ENCODE assay signal across 15 mouse cellular contexts in genomic region chr7:113798605-113799255, GRCm38 (mm10). TPM values are rescaled to one million over a fixed set of nuclear protein-coding genes. Genes with fewer than 3 reads are reported as not detected.
DNase-seq lines count a peak whose midpoint lies in the region; ATAC-seq lines count a peak whose summit lies in the region.
"Had no signal": no experiment of that assay in that cellular context is flagged by ENCODE, and none has a peak within 500 bp of the region (broad histone marks: within the 10 kb centered on the region; RNA-seq: fewer than 3 reads in every experiment).

No protein-coding gene starts in this region.

- H3K4me3 ChIP-seq in hindbrain, embryonic 14.5 days (replicated peaks; ENCODE audit: low read length): no peak overlapping the region
- no peak overlapping the region for H3K4me3 ChIP-seq in hindbrain, embryonic 13.5 days
- no peak overlapping the region for H3K4me3 ChIP-seq in neural tube, embryonic 13.5 days
- H3K4me3 ChIP-seq: limb, embryonic 13.5 days; midbrain, embryonic 12.5 days; myocyte had no signal

- intact Hi-C loops in left cerebral cortex, postnatal 4 days (cut with DNase I): no loop called here

- no peaks in the 10 kb centered on the region for H3K4me1 ChIP-seq in hindbrain, embryonic 14.5 days (replicated peaks; ENCODE audit: control insufficient read depth, insufficient read depth, low read length)
- H3K4me1 ChIP-seq in hindbrain, embryonic 13.5 days (replicated peaks): no peaks in the 10 kb centered on the region
- H3K4me1 ChIP-seq in neural tube, embryonic 13.5 days (replicated peaks): no peaks in the 10 kb centered on the region
- H3K4me1 ChIP-seq: limb, embryonic 13.5 days; midbrain, embryonic 12.5 days had no signal

- DNase-seq in hindbrain, embryonic 14.5 days (ENCODE audit: low spot score): peak; percentile 34
- no peak for DNase-seq in neural tube, embryonic 10.5 days (ENCODE audit: extremely low spot score, low spot score)
- peak; percentile 28 for DNase-seq in brain, embryonic 18.5 days (ENCODE audit: low read depth, low spot score)
- peak; percentile 15 for DNase-seq in left cerebral cortex, postnatal 4 days
- DNase-seq in kidney, adult 11 months: no peak
- no peak for DNase-seq in adrenal gland, adult 2 months
- DNase-seq: adrenal gland, postnatal 25 days; cerebellum, postnatal 14 days; lung, postnatal 36 days; thymus, postnatal 4 days had no signal

- no peaks in the 10 kb centered on the region for H3K9me3 ChIP-seq in hindbrain, embryonic 14.5 days (ENCODE audit: control insufficient read depth, low read length)
- no peaks in the 10 kb centered on the region for H3K9me3 ChIP-seq in hindbrain, embryonic 13.5 days
- H3K9me3 ChIP-seq in neural tube, embryonic 13.5 days: no peaks in the 10 kb centered on the region
- H3K9me3 ChIP-seq: limb, embryonic 13.5 days; midbrain, embryonic 12.5 days had no signal

- H3K9ac ChIP-seq in hindbrain, embryonic 14.5 days: no peak overlapping the region
- no peak overlapping the region for H3K9ac ChIP-seq in hindbrain, embryonic 13.5 days
- no peak overlapping the region for H3K9ac ChIP-seq in neural tube, embryonic 13.5 days
- H3K9ac ChIP-seq: limb, embryonic 13.5 days; midbrain, embryonic 12.5 days had no signal

- no peaks in the 10 kb centered on the region for H3K27me3 ChIP-seq in hindbrain, embryonic 14.5 days (ENCODE audit: control insufficient read depth, insufficient read depth, low read length)
- H3K27me3 ChIP-seq in hindbrain, embryonic 13.5 days: no peaks in the 10 kb centered on the region
- H3K27me3 ChIP-seq in neural tube, embryonic 13.5 days: no peaks in the 10 kb centered on the region
- H3K27me3 ChIP-seq: limb, embryonic 13.5 days; midbrain, embryonic 12.5 days had no signal

- no peak overlapping the region for H3K4me2 ChIP-seq in hindbrain, embryonic 14.5 days (replicated peaks)
- H3K4me2 ChIP-seq in hindbrain, embryonic 13.5 days: no peak overlapping the region
- H3K4me2 ChIP-seq in neural tube, embryonic 13.5 days: no peak overlapping the region
- H3K4me2 ChIP-seq: limb, embryonic 13.5 days; midbrain, embryonic 12.5 days had no signal

- no peak overlapping the region for H3K27ac ChIP-seq in hindbrain, embryonic 14.5 days
- H3K27ac ChIP-seq in hindbrain, embryonic 13.5 days: no peak overlapping the region
- H3K27ac ChIP-seq in neural tube, embryonic 13.5 days (replicated peaks): no peak overlapping the region
- H3K27ac ChIP-seq: limb, embryonic 13.5 days; midbrain, embryonic 12.5 days had no signal

- 84% methylated on average over 6 of the region's 6 CpGs for WGBS in hindbrain, embryonic 14.5 days
- 87% methylated on average over 6 of the region's 6 CpGs for WGBS in hindbrain, embryonic 13.5 days
- WGBS in neural tube, embryonic 13.5 days: 83% methylated on average over 6 of the region's 6 CpGs

- ATAC-seq in hindbrain, embryonic 14.5 days (ENCODE audit: low FRiP score): peak; percentile 57; the same call in 1 of the 2 replicates
- ATAC-seq in hindbrain, embryonic 13.5 days (ENCODE audit: low FRiP score): no peak
- ATAC-seq in neural tube, embryonic 13.5 days (ENCODE audit: low read depth): peak; percentile 40; the same call in 1 of the 2 replicates

- no peaks in the 10 kb centered on the region for H3K36me3 ChIP-seq in hindbrain, embryonic 14.5 days (replicated peaks; ENCODE audit: control insufficient read depth, insufficient read depth)
- H3K36me3 ChIP-seq in hindbrain, embryonic 13.5 days: no peaks in the 10 kb centered on the region
- H3K36me3 ChIP-seq in neural tube, embryonic 13.5 days: no peaks in the 10 kb centered on the region
- H3K36me3 ChIP-seq: limb, embryonic 13.5 days; midbrain, embryonic 12.5 days had no signal

RNA-seq across cellular contexts. Expression of gene Spon1, which starts 32.9 kb away (rescaled TPM):
- 84.4 and 90.5 TPM in 2 replicates for polyA plus RNA-seq in hindbrain, embryonic 14.5 days (2014; fragmentation: Nextera tagmentation; extraction: Ambion mirVana)
- 82.8 and 104 TPM in 2 replicates for polyA plus RNA-seq in hindbrain, embryonic 13.5 days (2015; fragmentation: Nextera tagmentation; extraction: Ambion mirVana)
- 81.6 and 93.0 TPM in 2 replicates for polyA plus RNA-seq in neural tube, embryonic 13.5 days (2015; fragmentation: Nextera tagmentation; extraction: Ambion mirVana)
- total RNA-seq in left cerebral cortex, postnatal 4 days (2021): 10 to 100 TPM; 35.7 to 38.3 TPM
- 10 to 100 TPM; 10.3 to 12.2 TPM for total RNA-seq in adrenal gland, adult 2 months (2021)
- 8.4 and 10.4 TPM in 2 replicates for polyA plus RNA-seq in adrenal gland, adult 2 months (2012; rRNA removed)

Comparison
In these comparisons a context has a peak if more than half of its experiments do, and no peak if none do; other contexts are left out.
1. DNase-seq: peak in hindbrain, embryonic 14.5 days (single experiment), brain, embryonic 18.5 days (single experiment) and left cerebral cortex, postnatal 4 days (single experiment); none in neural tube, embryonic 10.5 days (single experiment), kidney, adult 11 months (single experiment) and adrenal gland, adult 2 months (single experiment).